Mouse (Mus musculus): ENCODE data around the gene Utp18.

GRCm38 (mm10) chr11:93835800-93836199 lies 49.8 kb downstream of the Utp18 start:
- TF ChIP-seq CTCF (conservative IDR thresholded peaks at IDR 0.05; ENCODE audit: low read length): no peak
- no peak for TF ChIP-seq NANOG (IDR thresholded peaks at IDR 0.05; ENCODE audit: borderline replicate concordance, low read length)
